Comparison of ENCODE assay signal across 11 mouse cellular contexts in genomic region chr2:167271121-167271521, GRCm38 (mm10). TPM values are rescaled to one million over a fixed set of nuclear protein-coding genes. Genes with fewer than 3 reads are reported as not detected.
A peak's percentile ranks its signal among the peaks of the same experiment; 100 is the strongest.
DNase-seq lines count a peak whose midpoint lies in the region; TF ChIP-seq lines count a peak whose summit lies in the region.
"Had no signal": no experiment of that assay in that cellular context is flagged by ENCODE, and none has a peak within 500 bp of the region (broad histone marks: within the 10 kb centered on the region; RNA-seq: fewer than 3 reads in every experiment).

No protein-coding gene starts in this region.

- DNase-seq in adrenal gland, adult 2 months: peak; percentile 1
- no peak for DNase-seq in adrenal gland, postnatal 4 days (ENCODE audit: low spot score in 2 of 2)
- peak; percentile 4 to 5 for DNase-seq in left cerebral cortex, adult 2 months (ENCODE audit: extremely low spot score in 1 of 2, low spot score in 2 of 2)
- no peak for DNase-seq in left cerebral cortex, adult 9 months (ENCODE audit: low spot score in 2 of 2)
- peak; percentile 61 for DNase-seq in gastrocnemius, postnatal 14 days
- peak; percentile 80 for DNase-seq in splenic B cell, adult 2 months (ENCODE audit: low read depth, low spot score)
- DNase-seq in MN1 (ENCODE audit: low spot score): no peak
- DNase-seq in layer of hippocampus, adult 2 months (ENCODE audit: low spot score in 2 of 2): no peak
- DNase-seq: lung, embryonic 14.5 days; right cerebral cortex, postnatal 4 days had no signal

- H3K4me3 ChIP-seq in left cerebral cortex, adult 2 months: no peak overlapping the region
- no peak overlapping the region for H3K4me3 ChIP-seq in layer of hippocampus, adult 2 months

- no peak for TF ChIP-seq CTCF in left cerebral cortex, adult 2 months (IDR thresholded peaks at IDR 0.05)
- TF ChIP-seq CTCF in layer of hippocampus, adult 2 months (conservative IDR thresholded peaks at IDR 0.05): no peak

- H3K36me3 ChIP-seq in splenic B cell, adult 2 months (ENCODE audit: control insufficient read depth, insufficient read depth, low read length, poor library complexity, severe bottlenecking): no peaks in the 10 kb centered on the region

- H3K27me3 ChIP-seq in splenic B cell, adult 2 months (ENCODE audit: control insufficient read depth, insufficient read depth, low read length, poor library complexity, severe bottlenecking): no peaks in the 10 kb centered on the region
- H3K27me3 ChIP-seq: Patski had no signal

- intact Hi-C loops in left cerebral cortex, adult 2 months (cut with DNase I): no loop called here
- intact Hi-C loops in gastrocnemius, postnatal 14 days (cut with DNase I; ENCODE audit: low total_unique reads): no loop called here

- H3K27ac ChIP-seq in left cerebral cortex, adult 2 months: no peak overlapping the region
- H3K27ac ChIP-seq in layer of hippocampus, adult 2 months: no peak overlapping the region

RNA-seq across cellular contexts. Expression of gene Ptgis, which starts 30.7 kb away (rescaled TPM):
- total RNA-seq in adrenal gland, adult 2 months (2021): 10 to 100 TPM; 17.3 to 37.2 TPM
- 65.3 and 74.3 TPM in 2 replicates for polyA plus RNA-seq in adrenal gland, adult 2 months (2012; rRNA removed)
- 10 to 100 TPM; 21.5 to 22.3 TPM for total RNA-seq in adrenal gland, postnatal 4 days (2021)
- total RNA-seq in left cerebral cortex, adult 2 months (2021): 1 to 10 TPM; 1.4 to 1.8 TPM
- total RNA-seq in gastrocnemius, postnatal 14 days (2021): 10 to 100 TPM in 1 of 2 experiments, 1 to 10 TPM in 1; 8.0 to 11.1 TPM
- under 1 TPM; 0.72 to 0.81 TPM for total RNA-seq in layer of hippocampus, adult 2 months (2021)

Comparison
In these comparisons a context has a peak if more than half of its experiments do, and no peak if none do; other contexts are left out.
1. DNase-seq: peak in adrenal gland, adult 2 months (single experiment), left cerebral cortex, adult 2 months (2 of 2), gastrocnemius, postnatal 14 days (single experiment) and splenic B cell, adult 2 months (single experiment); none in adrenal gland, postnatal 4 days (0 of 2), left cerebral cortex, adult 9 months (0 of 2), MN1 (single experiment) and layer of hippocampus, adult 2 months (0 of 2).